Mouse (Mus musculus): ENCODE measurements around the gene Hspa8. TPM values are rescaled to one million over a fixed set of nuclear protein-coding genes. Genes with fewer than 3 reads are reported as not detected.
A peak's percentile ranks its signal among the peaks of the same experiment; 100 is the strongest.

Hspa8 gene
- polyA plus RNA-seq, 1 experiment from 2014 or later = 956 TPM

DNA sequence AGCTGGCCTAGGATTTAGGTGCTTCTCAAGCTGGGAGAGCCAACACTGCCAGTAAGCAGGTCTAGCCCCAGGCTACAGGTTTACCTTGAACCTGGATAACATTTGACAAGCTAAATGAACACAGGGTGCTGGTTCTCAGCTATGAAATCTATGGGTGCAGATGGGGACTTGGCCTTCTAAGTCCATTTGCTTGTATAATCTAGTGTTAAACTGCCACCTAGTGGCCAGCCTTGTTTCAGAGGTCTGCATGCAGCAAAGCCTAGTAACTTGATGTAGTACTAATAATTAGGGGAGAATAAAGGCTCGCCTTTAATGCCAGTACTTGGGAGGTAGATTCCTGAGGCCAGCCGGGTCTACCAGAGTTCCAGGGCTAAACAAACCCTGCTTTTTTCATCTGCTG lies 4.5 kb downstream of the Hspa8 start:
- ATAC-seq (no peak), DNase-seq (ENCODE audit: low spot score) (peak; percentile 91)
- H3K36me3 ChIP-seq (ENCODE audit: insufficient read depth, low read length) = 0 out of 2 replicates have a peak, but pooled peaks cover 11% of the 10 kb centered on the region
- no peak overlapping the region for H3K9ac ChIP-seq (replicated peaks; ENCODE audit: low read depth)
- TF ChIP-seq CTCF (IDR thresholded peaks at IDR 0.05) = peak; percentile 80
- TF ChIP-seq EP300 (IDR thresholded peaks at IDR 0.05) = no peak
- H3K27ac ChIP-seq (ENCODE audit: low read length) = no peak overlapping the region
- no peaks in the 10 kb centered on the region for H3K27me3 ChIP-seq (replicated peaks; ENCODE audit: insufficient read depth, low read length)
- H3K9me3 ChIP-seq (ENCODE audit: low read length) = no peaks in the 10 kb centered on the region
- no peak overlapping the region for H3K4me3 ChIP-seq (ENCODE audit: low read depth, low read length)
- H3K4me1 ChIP-seq (ENCODE audit: insufficient read depth, low read depth, low read length) = no peaks in the 10 kb centered on the region
- H3K4me2 ChIP-seq (replicated peaks; ENCODE audit: low read depth, low read length) = no peak overlapping the region
- WGBS = 24% methylated on average over 2 of the region's 2 CpGs

DNA sequence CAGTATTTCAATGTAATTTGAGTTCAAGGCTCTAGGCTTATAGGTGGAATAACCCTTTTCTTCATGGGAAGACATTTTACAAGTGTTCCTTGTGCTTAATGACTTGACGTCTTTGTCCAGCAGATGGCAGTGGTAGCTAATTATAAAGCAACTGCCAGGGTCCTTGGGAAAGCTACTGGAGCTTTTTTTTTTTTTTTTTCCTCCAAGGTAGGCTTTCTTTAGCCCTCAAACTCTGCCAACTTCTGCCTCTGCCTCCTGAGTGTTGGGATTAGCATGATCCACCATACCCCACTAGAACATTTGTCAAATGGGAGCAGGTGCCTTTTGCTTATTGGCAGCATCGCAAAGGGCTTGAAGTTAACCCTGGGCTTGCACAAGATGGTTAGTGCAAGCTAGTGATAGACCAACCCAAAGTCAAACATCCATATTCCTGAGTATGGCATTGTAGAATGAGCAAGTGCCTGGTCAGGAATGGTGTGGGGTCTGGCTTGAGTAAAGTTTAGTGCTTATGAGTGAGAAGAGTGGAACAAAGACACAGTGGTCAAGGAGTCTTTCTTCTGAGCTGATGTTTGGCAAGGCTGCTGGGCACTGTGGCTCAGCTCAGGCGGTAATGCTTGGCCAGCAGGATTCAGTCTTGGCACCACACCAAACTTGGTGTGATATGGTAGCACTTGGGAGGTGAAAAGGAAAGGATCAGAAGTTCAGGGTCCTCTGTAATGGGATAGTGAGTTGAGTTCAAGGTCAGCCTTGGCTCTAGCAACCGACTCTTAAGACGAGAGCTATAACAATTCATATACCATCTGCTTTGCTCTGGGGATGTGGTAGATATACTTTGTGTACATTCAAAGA lies 5.9 kb downstream of the Hspa8 start:
- peak; percentile 84 for DNase-seq (ENCODE audit: low spot score)
- no peaks in the 10 kb centered on the region for H3K9me3 ChIP-seq (ENCODE audit: low read length)
- WGBS = 16% methylated on average over 5 of the region's 5 CpGs
- no peak overlapping the region for H3K4me2 ChIP-seq (replicated peaks; ENCODE audit: low read depth, low read length)
- H3K27me3 ChIP-seq (replicated peaks; ENCODE audit: insufficient read depth, low read length) = no peaks in the 10 kb centered on the region
- no peaks in the 10 kb centered on the region for H3K4me1 ChIP-seq (ENCODE audit: insufficient read depth, low read depth, low read length)
- TF ChIP-seq CTCF (IDR thresholded peaks at IDR 0.05) (peak; percentile 67), EP300 (IDR thresholded peaks at IDR 0.05) (no peak)
- no peak overlapping the region for H3K4me3 ChIP-seq (ENCODE audit: low read depth, low read length)
- peak; percentile 10; the same call in 1 of the 2 replicates for ATAC-seq
- no peak overlapping the region for H3K9ac ChIP-seq (replicated peaks; ENCODE audit: low read depth)
- H3K36me3 ChIP-seq (ENCODE audit: insufficient read depth, low read length) = 0 out of 2 replicates have a peak, but pooled peaks cover 11% of the 10 kb centered on the region
- H3K27ac ChIP-seq (ENCODE audit: low read length) = no peak overlapping the region

DNA sequence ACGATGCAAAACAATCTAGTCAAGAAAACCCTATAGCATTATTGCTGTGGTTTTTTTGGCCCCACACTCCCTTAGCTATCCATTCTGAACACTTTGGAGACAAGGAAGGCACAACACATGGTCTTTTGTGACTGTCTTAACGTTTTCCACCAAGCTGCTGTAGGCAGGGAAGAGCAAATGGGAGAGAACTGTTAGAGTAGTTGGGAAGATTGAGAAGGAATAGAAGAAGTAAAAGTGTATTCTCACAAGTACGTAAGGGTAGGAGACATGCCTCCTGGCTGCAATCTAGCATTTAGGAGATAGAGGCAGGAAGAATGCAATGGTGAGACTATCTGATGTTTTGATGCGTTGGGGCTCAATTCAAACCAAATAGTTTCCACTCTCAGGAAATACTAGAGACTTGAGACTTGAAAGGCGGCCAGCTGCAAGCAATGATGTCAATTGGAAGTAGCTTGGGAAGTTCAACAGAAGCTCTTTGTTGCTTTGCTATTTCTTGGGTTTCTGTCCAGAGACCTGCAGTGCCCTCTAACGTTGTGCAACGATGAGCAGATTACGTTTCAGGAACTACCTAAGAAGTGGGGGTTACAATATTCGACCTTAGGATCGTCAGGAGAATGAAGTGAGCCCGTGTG lies 6.6 kb downstream of the Hspa8 start:
- H3K4me1 ChIP-seq (ENCODE audit: insufficient read depth, low read depth, low read length) = no peaks in the 10 kb centered on the region
- H3K27ac ChIP-seq (ENCODE audit: low read length) = no peak overlapping the region
- peak; percentile 67 for DNase-seq (ENCODE audit: low spot score)
- H3K9ac ChIP-seq (replicated peaks; ENCODE audit: low read depth) = no peak overlapping the region
- ATAC-seq = peak; percentile 37; the same call in 1 of the 2 replicates
- H3K9me3 ChIP-seq (ENCODE audit: low read length) = no peaks in the 10 kb centered on the region
- no peak overlapping the region for H3K4me3 ChIP-seq (ENCODE audit: low read depth, low read length)
- 0 out of 2 replicates have a peak, but pooled peaks cover 11% of the 10 kb centered on the region for H3K36me3 ChIP-seq (ENCODE audit: insufficient read depth, low read length)
- TF ChIP-seq EP300 (IDR thresholded peaks at IDR 0.05) (no peak), CTCF (IDR thresholded peaks at IDR 0.05) (peak; percentile 30)
- H3K27me3 ChIP-seq (replicated peaks; ENCODE audit: insufficient read depth, low read length) = no peaks in the 10 kb centered on the region
- H3K4me2 ChIP-seq (replicated peaks; ENCODE audit: low read depth, low read length) = no peak overlapping the region
- 10% methylated on average over 11 of the region's 11 CpGs for WGBS

DNA sequence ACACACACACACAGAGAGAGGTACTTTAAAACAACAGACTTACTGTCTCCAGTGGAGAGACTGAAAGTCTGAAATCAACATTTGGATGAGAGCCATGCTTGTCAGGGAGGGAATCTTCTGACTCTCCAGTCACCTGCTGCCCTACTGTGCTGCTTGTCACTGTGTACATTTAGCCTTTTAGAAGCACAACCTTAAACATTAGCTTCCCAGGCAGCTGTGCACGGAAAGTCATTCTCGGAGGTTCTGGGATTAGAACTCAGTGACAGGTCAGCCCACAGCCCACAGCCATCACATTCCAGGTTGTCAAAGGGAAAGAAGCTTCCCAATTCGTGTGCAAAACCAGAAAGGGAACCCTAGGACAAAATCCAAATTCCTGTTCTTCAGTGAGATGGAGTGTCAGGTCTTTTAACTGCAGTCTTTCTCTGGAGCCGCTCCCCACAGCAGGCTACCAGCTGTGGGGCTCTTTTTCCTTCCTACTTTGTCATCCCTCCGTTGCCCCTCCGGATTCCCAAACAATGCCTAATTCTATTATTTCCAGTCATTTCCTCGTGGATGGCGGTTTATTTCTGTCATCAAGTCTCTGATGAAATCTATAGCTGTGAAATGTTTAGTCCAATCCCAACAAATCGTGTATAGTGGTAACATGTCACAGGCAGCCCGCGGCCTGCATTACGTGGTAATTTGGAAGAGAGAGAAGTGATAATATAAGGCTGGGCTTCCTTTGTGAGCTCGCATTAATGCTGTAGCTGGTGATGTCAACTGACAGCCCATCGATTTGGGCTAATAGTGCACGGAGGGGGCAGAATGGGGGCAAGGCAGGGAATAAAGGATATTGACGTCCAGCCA lies 7.5 kb downstream of the Hspa8 start:
- Histone ChIP-seq H3K4me2 (replicated peaks; ENCODE audit: low read depth, low read length) (no peak overlapping the region), H3K36me3 (ENCODE audit: insufficient read depth, low read length) (0 out of 2 replicates have a peak, but pooled peaks cover 11% of the 10 kb centered on the region), H3K4me3 (ENCODE audit: low read depth, low read length) (no peak overlapping the region), H3K27me3 (replicated peaks; ENCODE audit: insufficient read depth, low read length) (no peaks in the 10 kb centered on the region), H3K27ac (ENCODE audit: low read length) (no peak overlapping the region), H3K9me3 (ENCODE audit: low read length) (no peaks in the 10 kb centered on the region), H3K9ac (replicated peaks; ENCODE audit: low read depth) (no peak overlapping the region), H3K4me1 (ENCODE audit: insufficient read depth, low read depth, low read length) (no peaks in the 10 kb centered on the region)
- 34% methylated on average over 16 of the region's 16 CpGs for WGBS
- DNase-seq (ENCODE audit: low spot score) (peak; percentile 57), ATAC-seq (no peak)
- no peak for TF ChIP-seq EP300 (IDR thresholded peaks at IDR 0.05)
- TF ChIP-seq CTCF (IDR thresholded peaks at IDR 0.05) = no peak

DNA sequence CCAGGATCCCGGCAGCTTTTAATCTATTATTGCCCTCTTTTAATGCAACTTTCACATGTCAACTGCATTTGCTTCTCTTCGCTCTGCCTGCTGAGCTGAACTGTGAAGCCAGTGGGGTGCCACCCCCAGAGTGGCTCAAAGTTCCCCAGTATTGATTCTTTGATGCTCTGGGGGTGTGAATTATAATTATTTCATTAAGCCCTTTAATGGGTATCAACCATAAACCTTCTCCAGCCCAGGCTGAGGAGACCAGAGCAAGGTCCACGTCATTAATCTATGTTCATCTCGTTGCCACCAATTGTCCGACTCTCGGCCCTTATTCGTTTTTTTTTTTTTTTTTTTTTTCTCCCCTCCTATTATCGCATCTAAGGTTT lies 8.1 kb downstream of the Hspa8 start:
- no peak for TF ChIP-seq EP300 (IDR thresholded peaks at IDR 0.05)
- TF ChIP-seq CTCF (IDR thresholded peaks at IDR 0.05) = no peak
- no peak for ATAC-seq
- no peak overlapping the region for H3K9ac ChIP-seq (replicated peaks; ENCODE audit: low read depth)
- 0 out of 2 replicates have a peak, but pooled peaks cover 11% of the 10 kb centered on the region for H3K36me3 ChIP-seq (ENCODE audit: insufficient read depth, low read length)
- no peak overlapping the region for H3K27ac ChIP-seq (ENCODE audit: low read length)
- H3K9me3 ChIP-seq (ENCODE audit: low read length) = no peaks in the 10 kb centered on the region
- no peaks in the 10 kb centered on the region for H3K4me1 ChIP-seq (ENCODE audit: insufficient read depth, low read depth, low read length)
- no peaks in the 10 kb centered on the region for H3K27me3 ChIP-seq (replicated peaks; ENCODE audit: insufficient read depth, low read length)
- H3K4me2 ChIP-seq (replicated peaks; ENCODE audit: low read depth, low read length) = no peak overlapping the region
- no peak for DNase-seq (ENCODE audit: low spot score)
- WGBS = 64% methylated on average over 8 of the region's 8 CpGs
- H3K4me3 ChIP-seq (ENCODE audit: low read depth, low read length) = no peak overlapping the region

DNA sequence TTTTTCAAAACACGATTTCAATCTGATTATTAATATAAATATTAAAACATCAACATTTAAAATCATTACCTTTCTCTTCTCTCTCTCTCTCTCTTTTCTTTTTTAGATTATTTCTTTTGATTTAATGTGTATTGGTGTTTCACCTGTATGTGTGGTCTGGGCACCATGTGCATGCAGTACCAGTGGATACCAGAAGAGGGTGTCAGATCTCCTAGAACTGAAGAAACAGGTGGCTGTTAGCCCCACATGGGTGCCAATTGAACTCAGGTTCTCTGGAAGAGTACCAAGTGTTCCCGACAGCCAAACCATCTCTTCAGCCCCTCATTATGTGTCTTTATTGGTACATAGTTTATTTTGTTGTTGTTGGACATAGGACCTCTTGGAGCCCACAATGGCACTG lies 11.1 kb downstream of the Hspa8 start:
- H3K27ac ChIP-seq (ENCODE audit: low read length) = no peak overlapping the region

More for the DNA sequence above, 11.1 kb downstream of the Hspa8 start:
- no peaks in the 10 kb centered on the region for H3K4me1 ChIP-seq (ENCODE audit: insufficient read depth, low read depth, low read length)
- H3K36me3 ChIP-seq (ENCODE audit: insufficient read depth, low read length) = no peaks in the 10 kb centered on the region
- TF ChIP-seq EP300 (IDR thresholded peaks at IDR 0.05) (no peak), CTCF (IDR thresholded peaks at IDR 0.05) (peak; percentile 53)
- no peak overlapping the region for H3K4me3 ChIP-seq (ENCODE audit: low read depth, low read length)
- no peak overlapping the region for H3K9ac ChIP-seq (replicated peaks; ENCODE audit: low read depth)
- WGBS = 54% methylated on average over 2 of the region's 2 CpGs
- H3K9me3 ChIP-seq (ENCODE audit: low read length) = no peaks in the 10 kb centered on the region
- ATAC-seq (no peak), DNase-seq (ENCODE audit: low spot score) (no peak)
- no peaks in the 10 kb centered on the region for H3K27me3 ChIP-seq (replicated peaks; ENCODE audit: insufficient read depth, low read length)
- H3K4me2 ChIP-seq (replicated peaks; ENCODE audit: low read depth, low read length) = no peak overlapping the region
